Mouse (Mus musculus) heart, adult 9 months (tissue): Measurements from ENCODE around the gene Erich4.

Experiments
- DNase-seq, 2 experiments: peaks; one replicate each; pipeline ENCODE4 v3.0.0; 2022; ENCODE audit warnings: low spot score in 2 of 2

Gene Erich4

DNA sequence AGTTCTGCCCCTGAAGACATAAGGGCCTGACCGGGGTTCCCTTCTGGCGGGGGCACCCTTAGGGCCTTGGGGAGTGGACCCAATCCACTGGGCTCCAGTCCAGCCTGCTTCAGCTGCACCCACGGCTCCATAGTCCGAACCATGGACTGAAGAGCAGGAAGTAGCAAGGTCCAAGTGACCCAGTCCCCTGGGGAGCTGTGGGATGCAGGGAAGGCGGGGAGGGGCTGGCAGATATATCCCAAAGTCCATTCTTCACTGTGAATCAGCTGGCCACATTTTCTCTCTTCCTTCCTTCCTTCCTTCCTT, at the start of gene Erich4:
TSS of gene Erich4 (minus strand) at position 187 of the 306 bp plus-strand sequence.
- no peak for DNase-seq

- peak; percentile 100 for DNase-seq
Observed at GRCm38 (mm10) chr7:25658657-25659472, 43.2 kb upstream of the Erich4 start, which contains the start of the genes Bckdha and Exosc5. Gene Bckdha, minus strand, starts transcription at chr7:25658981. Gene Exosc5, plus strand, starts transcription at chr7:25659164.

DNA sequence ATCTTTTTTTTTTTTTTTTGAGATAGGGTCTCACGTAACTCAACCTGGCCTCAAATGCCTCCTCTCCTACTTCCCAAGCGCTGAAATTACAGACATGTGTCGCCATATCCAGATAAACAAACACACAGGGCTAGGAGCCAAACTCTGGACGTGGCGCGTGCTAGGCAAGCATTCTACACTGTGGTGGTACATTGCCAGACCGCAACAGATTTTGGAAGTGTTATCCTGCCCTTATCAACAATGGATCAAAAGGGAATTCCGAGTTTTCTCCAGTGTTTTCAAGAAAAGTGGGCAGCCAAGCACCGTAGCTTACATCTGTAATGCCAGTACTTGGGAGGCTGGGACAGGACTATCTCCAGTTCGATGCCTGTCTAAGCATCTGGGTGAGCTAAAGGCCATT, 42.1 kb upstream of the Erich4 start:
- DNase-seq = no peak

- no peak for DNase-seq
Observed at GRCm38 (mm10) chr7:25655601-25656428, 40.1 kb upstream of the Erich4 start.

GRCm38 (mm10) chr7:25652244-25652759, 36.6 kb upstream of the Erich4 start:
- no peak for DNase-seq

- peak in 1 of 2 experiments; percentile 38 for DNase-seq
Observed at GRCm38 (mm10) chr7:25651281-25651680, 35.6 kb upstream of the Erich4 start.

- no peak for DNase-seq
Observed at GRCm38 (mm10) chr7:25649839-25650238, 34.1 kb upstream of the Erich4 start.

DNA sequence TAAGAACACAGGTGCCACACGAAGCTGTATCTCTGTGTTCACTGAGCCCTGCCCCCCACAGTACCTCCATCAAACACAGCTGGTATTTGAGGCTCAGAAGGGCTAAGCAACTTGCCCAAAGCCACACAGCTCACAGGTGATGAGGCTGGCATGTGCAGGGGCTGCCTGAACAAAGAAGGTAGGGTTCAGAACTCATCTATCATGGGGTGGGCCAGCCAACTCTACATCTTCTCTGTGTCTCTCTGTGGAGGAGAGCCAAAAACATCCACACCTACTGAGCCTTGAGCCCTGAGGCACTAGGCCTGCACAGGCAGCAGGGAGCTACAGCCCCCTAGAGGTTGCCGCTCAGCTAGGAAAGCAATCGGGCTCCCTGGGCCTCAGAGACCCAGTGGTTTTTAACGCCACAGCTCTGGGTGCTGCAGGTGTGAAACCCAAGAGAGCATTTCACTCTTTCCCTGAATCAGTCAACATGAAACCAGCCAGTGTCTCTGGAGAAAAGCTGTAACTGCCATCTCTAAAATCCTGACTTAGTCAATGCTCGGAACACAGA, 32.0 kb upstream of the Erich4 start:
- no peak for DNase-seq

GRCm38 (mm10) chr7:25645074-25645473, 29.4 kb upstream of the Erich4 start:
- no peak for DNase-seq

DNA sequence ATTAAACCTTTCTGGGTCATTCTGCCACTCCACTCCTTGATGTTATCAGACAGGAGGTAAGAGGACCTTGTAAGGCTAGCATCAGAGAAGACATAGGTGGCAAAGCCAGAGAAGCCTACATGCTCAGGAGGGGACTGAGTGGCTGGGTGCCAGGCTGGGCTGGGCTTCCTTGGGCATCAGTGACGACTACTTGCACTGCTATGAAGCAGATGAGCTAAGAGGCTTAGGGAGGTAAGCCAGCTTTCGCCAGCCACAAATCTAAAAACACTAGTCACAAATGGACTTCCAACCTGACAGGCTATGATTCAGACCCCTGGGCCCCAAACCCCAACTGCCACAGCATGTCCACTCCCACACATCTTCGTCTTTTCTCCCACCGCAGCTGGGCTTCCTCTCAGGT, 28.9 kb upstream of the Erich4 start:
- no peak for DNase-seq

DNA sequence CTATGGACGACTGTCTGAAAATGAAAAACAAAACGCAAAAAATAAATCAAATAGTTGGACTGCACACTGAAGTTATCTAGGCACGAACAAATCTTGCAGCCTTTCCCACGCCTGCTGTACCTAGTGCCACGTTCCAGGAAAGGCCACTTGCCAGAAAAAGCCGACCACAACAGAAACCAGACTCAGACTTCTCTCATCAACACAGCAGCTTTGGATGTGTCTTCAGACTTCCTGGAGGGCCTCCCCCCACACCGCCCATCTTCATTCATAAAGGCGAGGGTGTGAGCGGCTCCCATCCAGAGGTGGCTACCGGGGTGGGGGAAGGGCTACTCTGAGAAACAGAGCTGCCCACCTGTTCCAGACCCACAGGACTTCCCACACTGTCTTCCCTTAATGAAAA, 28.4 kb upstream of the Erich4 start:
- DNase-seq = no peak

GRCm38 (mm10) chr7:25639754-25640153, 24.1 kb upstream of the Erich4 start:
- no peak for DNase-seq

- DNase-seq = no peak
Observed at GRCm38 (mm10) chr7:25637099-25637498, 21.4 kb upstream of the Erich4 start.

- peak in 1 of 2 experiments; percentile 41 for DNase-seq
Observed at GRCm38 (mm10) chr7:25636373-25636772, 20.7 kb upstream of the Erich4 start.

- DNase-seq = no peak
Observed at GRCm38 (mm10) chr7:25632679-25633078, 17.0 kb upstream of the Erich4 start.

- peak in 1 of 2 experiments; percentile 41 for DNase-seq
Observed at GRCm38 (mm10) chr7:25628323-25628620, 12.6 kb upstream of the Erich4 start.

- peak; percentile 74 for DNase-seq
Observed at GRCm38 (mm10) chr7:25627431-25628322, 12.0 kb upstream of the Erich4 start.

DNA sequence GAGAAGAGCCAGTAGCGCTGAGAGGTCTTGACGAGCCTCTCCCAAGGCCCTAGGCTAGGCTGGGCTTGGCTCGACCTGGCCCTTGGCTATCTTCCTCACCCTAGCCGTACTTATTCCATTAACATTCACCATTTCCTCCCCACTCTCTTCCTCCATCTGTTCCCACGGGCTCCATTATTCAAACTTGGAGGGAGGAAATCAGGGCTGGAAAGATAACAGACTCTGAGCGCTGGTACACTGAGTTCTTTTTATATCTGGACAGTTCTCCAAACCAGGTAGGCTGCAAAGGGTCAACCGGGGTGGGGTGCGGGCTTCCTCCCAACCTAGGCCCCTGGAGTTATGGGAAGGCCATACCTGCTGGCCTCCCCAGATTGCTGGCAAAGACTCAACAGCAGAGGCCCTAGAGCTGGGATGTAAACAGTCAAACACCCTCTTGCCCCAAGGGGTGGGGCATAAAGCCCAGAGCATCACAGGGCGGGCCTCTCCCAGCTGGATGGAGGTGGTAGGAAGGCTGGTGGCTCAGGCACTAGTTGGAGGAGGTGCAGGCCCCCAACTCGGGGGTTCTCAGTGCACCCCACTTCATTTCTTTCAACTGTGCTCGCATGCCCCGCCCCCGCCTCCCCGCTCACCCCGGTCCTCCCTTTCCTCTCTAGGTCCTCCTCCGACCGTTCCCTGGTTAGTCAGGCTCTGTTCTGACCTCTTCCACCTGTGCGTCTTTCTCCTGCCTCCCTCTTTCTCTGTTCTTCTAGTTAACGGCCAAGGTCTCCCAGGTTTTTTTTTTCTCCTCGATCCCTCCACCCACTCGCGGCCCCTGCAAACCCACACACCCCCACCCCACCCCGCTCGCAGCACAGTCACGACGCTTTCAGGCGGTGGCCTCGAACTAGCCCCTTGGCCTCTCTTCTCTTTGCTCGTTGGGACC, 11.1 kb upstream of the Erich4 start, which contains the start of gene B3gnt8:
TSS of gene B3gnt8 (plus strand) at position 146 of the 922 bp plus-strand sequence.
- DNase-seq = peak; percentile 83 to 88

GRCm38 (mm10) chr7:25625594-25626250, 10.0 kb upstream of the Erich4 start:
- no peak for DNase-seq

DNA sequence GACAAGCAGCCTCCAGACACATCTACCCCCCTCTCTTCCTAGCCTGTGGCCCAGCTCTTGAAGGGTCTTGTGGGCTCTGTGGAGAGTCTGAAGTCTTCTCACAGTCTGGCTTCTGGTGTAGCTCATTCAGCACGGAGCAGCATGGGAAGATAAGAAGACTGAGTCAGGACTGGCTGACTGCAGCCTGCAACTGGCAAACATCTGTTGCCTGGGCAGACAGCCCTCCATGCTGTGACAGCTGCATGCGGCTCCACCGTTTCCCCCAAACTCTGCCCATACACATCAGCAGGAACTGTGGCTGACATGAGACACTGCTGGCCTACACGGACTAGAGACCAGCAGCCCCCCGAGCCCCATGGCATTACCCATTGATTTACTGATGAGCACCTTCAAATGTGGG, 9.2 kb upstream of the Erich4 start:
- peak; percentile 64 to 66 for DNase-seq
